Mouse (Mus musculus): ENCODE measurements around the gene Topaz1. TPM values are rescaled to one million over a fixed set of nuclear protein-coding genes. Genes with fewer than 3 reads are reported as not detected.
A peak's percentile ranks its signal among the peaks of the same experiment; 100 is the strongest.

Gene Topaz1
- polyA plus RNA-seq, 2 experiments, result not detected

GRCm38 (mm10) chr9:122722296-122722695 is 24.9 kb upstream of the Topaz1 start:
- Histone ChIP-seq H3K4me2 (replicated peaks; ENCODE audit: low read depth, low read length, severe bottlenecking) (no peak overlapping the region), H3K27me3 (ENCODE audit: control insufficient read depth, insufficient read depth, low read length) (peaks cover 11% of the 10 kb centered on the region; the same call in 1 of the 2 replicates), H3K4me1 (ENCODE audit: control insufficient read depth, insufficient read depth, low read length) (no peaks in the 10 kb centered on the region), H3K4me3 (replicated peaks; ENCODE audit: low read length) (no peak overlapping the region), H3K9ac (ENCODE audit: low read depth, low read length, severe bottlenecking) (no peak overlapping the region), H3K27ac (replicated peaks; ENCODE audit: low read depth, low read length) (no peak overlapping the region), H3K9me3 (ENCODE audit: control insufficient read depth, low read length) (no peaks in the 10 kb centered on the region), H3K36me3 (ENCODE audit: control insufficient read depth, insufficient read depth, low read length) (no peaks in the 10 kb centered on the region)
- 27% methylated on average over 4 of the region's 4 CpGs for WGBS
- ATAC-seq (ENCODE audit: low FRiP score, low read depth) (no peak), DNase-seq (ENCODE audit: low spot score) (no peak)
- no peak for TF ChIP-seq POLR2A (IDR thresholded peaks at IDR 0.05; ENCODE audit: borderline replicate concordance, extremely low read depth, insufficient read depth, insufficient read length)

DNA sequence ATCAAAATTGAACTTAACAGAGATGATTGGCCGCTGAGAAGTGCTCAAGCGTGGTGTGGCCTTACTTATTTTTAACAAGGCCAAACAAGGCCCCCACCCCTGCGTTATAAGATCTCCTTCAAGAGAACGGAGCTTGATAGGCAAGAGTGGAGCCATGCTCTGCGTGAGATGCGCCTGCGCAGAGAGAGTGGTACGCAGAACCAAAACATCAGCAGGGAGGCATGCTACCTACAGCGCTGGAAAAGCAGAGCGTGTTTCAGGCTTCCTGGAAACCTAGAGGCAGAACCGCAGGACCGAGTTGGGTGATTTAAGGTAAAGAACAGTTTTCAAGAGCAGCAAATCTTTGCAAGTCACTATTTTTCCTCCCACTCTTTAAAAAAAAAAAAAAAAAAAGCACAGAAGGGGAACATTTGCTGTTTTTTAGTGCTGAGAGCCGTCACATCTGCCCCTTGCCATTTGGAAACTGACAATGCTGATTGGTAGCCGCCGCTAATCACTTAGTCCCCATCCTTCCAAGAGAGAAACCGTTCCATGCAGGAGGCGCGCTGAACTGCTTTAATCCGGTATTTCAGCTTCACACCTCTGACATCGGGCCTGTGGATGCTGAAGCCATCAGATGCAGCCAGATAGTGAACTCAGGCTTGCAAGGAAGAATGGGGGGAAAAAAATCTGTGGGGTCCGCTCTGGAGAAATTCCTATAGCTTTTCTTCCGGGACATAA is 21.9 kb upstream of the Topaz1 start:
- Histone ChIP-seq H3K36me3 (ENCODE audit: control insufficient read depth, insufficient read depth, low read length) (no peaks in the 10 kb centered on the region), H3K4me3 (replicated peaks; ENCODE audit: low read length) (no peak overlapping the region), H3K4me2 (replicated peaks; ENCODE audit: low read depth, low read length, severe bottlenecking) (no peak overlapping the region), H3K27me3 (ENCODE audit: control insufficient read depth, insufficient read depth, low read length) (peaks cover 11% of the 10 kb centered on the region; the same call in 1 of the 2 replicates), H3K9me3 (ENCODE audit: control insufficient read depth, low read length) (no peaks in the 10 kb centered on the region), H3K9ac (ENCODE audit: low read depth, low read length, severe bottlenecking) (no peak overlapping the region), H3K4me1 (ENCODE audit: control insufficient read depth, insufficient read depth, low read length) (no peaks in the 10 kb centered on the region), H3K27ac (replicated peaks; ENCODE audit: low read depth, low read length) (no peak overlapping the region)
- no peak for DNase-seq (ENCODE audit: low spot score)
- 25% methylated on average over 22 of the region's 22 CpGs for WGBS
- no peak for TF ChIP-seq POLR2A (IDR thresholded peaks at IDR 0.05; ENCODE audit: borderline replicate concordance, extremely low read depth, insufficient read depth, insufficient read length)
- ATAC-seq (ENCODE audit: low FRiP score, low read depth), result no peak

DNA sequence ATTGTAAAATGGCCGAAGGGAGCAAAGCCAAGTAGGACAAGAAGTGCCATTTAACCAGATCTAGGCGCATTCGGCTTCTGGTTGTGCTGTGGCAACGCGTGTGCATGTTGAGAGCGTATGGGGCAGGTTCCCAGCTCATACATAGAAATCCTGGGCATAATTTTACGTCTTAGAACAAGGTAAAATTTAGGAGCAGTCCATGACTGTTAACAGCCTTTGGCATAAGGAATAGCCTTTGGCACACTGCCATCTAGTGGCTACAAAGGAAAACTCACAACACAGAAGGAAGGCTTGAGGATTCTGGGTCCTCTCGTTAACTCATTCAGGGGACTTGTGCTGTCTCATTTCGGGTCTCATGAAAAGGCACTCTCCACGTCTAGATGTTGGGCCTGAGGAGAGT is 17.6 kb upstream of the Topaz1 start:
- 13% methylated on average over 10 of the region's 10 CpGs for WGBS
- H3K27me3 ChIP-seq (ENCODE audit: control insufficient read depth, insufficient read depth, low read length), result peaks cover 11% of the 10 kb centered on the region; the same call in 1 of the 2 replicates
- H3K4me1 ChIP-seq (ENCODE audit: control insufficient read depth, insufficient read depth, low read length), result no peaks in the 10 kb centered on the region

DNA sequence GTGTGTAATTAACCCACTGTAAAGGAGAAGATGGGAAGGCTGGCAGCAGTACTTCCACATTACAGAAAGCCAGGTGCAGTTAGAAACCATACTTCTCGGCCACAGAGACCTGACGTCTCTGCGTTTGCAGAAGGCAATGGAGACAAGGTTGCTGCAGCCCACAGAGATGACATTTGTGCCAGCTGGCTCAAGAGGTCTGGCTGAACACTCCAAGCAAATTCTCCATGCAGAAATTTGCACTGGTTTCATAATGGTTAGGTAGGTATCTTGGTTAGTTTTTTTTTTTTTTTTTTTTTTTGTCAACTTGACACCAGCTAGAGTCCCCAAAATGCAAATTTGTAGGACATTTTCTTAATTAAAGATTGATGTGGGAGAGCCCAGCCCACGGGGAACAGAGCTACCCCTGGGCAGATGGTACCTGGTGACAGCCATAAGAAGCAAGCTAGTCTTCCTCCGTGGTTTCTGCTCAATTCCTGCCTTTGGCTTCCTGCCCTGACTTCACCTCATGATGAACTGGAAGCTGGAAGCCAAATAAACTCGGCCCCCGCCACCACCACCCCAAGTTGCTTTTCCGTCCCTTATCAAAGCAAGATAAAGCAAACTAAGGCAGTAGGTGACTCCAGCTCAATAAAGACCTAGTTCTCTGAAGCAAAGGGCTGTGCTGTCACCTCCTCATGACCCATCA is 14.9 kb upstream of the Topaz1 start:
- no peaks in the 10 kb centered on the region for H3K4me1 ChIP-seq (ENCODE audit: control insufficient read depth, insufficient read depth, low read length)
- no peak for ATAC-seq (ENCODE audit: low FRiP score, low read depth)
- no peak overlapping the region for H3K4me3 ChIP-seq (replicated peaks; ENCODE audit: low read length)
- no peaks in the 10 kb centered on the region for H3K27me3 ChIP-seq (ENCODE audit: control insufficient read depth, insufficient read depth, low read length)
- no peak overlapping the region for H3K4me2 ChIP-seq (replicated peaks; ENCODE audit: low read depth, low read length, severe bottlenecking)
- H3K27ac ChIP-seq (replicated peaks; ENCODE audit: low read depth, low read length), result no peak overlapping the region
- no peaks in the 10 kb centered on the region for H3K36me3 ChIP-seq (ENCODE audit: control insufficient read depth, insufficient read depth, low read length)
- no peak overlapping the region for H3K9ac ChIP-seq (ENCODE audit: low read depth, low read length, severe bottlenecking)
- DNase-seq (ENCODE audit: low spot score), result no peak
- 64% methylated on average over 8 of the region's 8 CpGs for WGBS
- H3K9me3 ChIP-seq (ENCODE audit: control insufficient read depth, low read length), result no peaks in the 10 kb centered on the region
- TF ChIP-seq POLR2A (IDR thresholded peaks at IDR 0.05; ENCODE audit: borderline replicate concordance, extremely low read depth, insufficient read depth, insufficient read length), result no peak

More for the DNA sequence above, 17.6 kb upstream of the Topaz1 start:
- ATAC-seq (ENCODE audit: low FRiP score, low read depth) (no peak), DNase-seq (ENCODE audit: low spot score) (peak; percentile 72)
- Histone ChIP-seq H3K27ac (replicated peaks; ENCODE audit: low read depth, low read length) (no peak overlapping the region), H3K4me3 (replicated peaks; ENCODE audit: low read length) (no peak overlapping the region), H3K9ac (ENCODE audit: low read depth, low read length, severe bottlenecking) (no peak overlapping the region), H3K9me3 (ENCODE audit: control insufficient read depth, low read length) (no peaks in the 10 kb centered on the region), H3K36me3 (ENCODE audit: control insufficient read depth, insufficient read depth, low read length) (no peaks in the 10 kb centered on the region), H3K4me2 (replicated peaks; ENCODE audit: low read depth, low read length, severe bottlenecking) (no peak overlapping the region)
- no peak for TF ChIP-seq POLR2A (IDR thresholded peaks at IDR 0.05; ENCODE audit: borderline replicate concordance, extremely low read depth, insufficient read depth, insufficient read length)

- Histone ChIP-seq H3K4me3 (replicated peaks; ENCODE audit: low read length) (peak overlapping the region; percentile 21), H3K9ac (ENCODE audit: low read depth, low read length, severe bottlenecking) (no peak overlapping the region), H3K36me3 (ENCODE audit: control insufficient read depth, insufficient read depth, low read length) (no peaks in the 10 kb centered on the region), H3K9me3 (ENCODE audit: control insufficient read depth, low read length) (no peaks in the 10 kb centered on the region), H3K4me1 (ENCODE audit: control insufficient read depth, insufficient read depth, low read length) (no peaks in the 10 kb centered on the region), H3K4me2 (replicated peaks; ENCODE audit: low read depth, low read length, severe bottlenecking) (no peak overlapping the region; the same call in 1 of the 2 replicates), H3K27ac (replicated peaks; ENCODE audit: low read depth, low read length) (no peak overlapping the region), H3K27me3 (ENCODE audit: control insufficient read depth, insufficient read depth, low read length) (no peaks in the 10 kb centered on the region)
- 35% methylated on average over 12 of the region's 12 CpGs for WGBS
- DNase-seq (ENCODE audit: low spot score) (no peak), ATAC-seq (ENCODE audit: low FRiP score, low read depth) (no peak)
- TF ChIP-seq POLR2A (IDR thresholded peaks at IDR 0.05; ENCODE audit: borderline replicate concordance, extremely low read depth, insufficient read depth, insufficient read length), result no peak
Measured at GRCm38 (mm10) chr9:122733222-122733621, 13.9 kb upstream of the Topaz1 start.
